Mouse (Mus musculus): ENCODE data around the gene Snx4. TPM values are rescaled to one million over a fixed set of nuclear protein-coding genes. Genes with fewer than 3 reads are reported as not detected.
"Not testable (repeated sequence)": the region's sequence is repeated elsewhere in the genome, so short reads cannot be mapped to it uniquely, and the experiment has no call there.

Snx4 gene
- total RNA-seq (2014; fragmentation: Nextera tagmentation) (47.0 and 49.4 TPM in 2 replicates), total RNA-seq (2017) (56.3 and 62.0 TPM in 2 replicates), polyA plus RNA-seq (2012) (20.1 and 33.2 TPM in 2 replicates)

DNA sequence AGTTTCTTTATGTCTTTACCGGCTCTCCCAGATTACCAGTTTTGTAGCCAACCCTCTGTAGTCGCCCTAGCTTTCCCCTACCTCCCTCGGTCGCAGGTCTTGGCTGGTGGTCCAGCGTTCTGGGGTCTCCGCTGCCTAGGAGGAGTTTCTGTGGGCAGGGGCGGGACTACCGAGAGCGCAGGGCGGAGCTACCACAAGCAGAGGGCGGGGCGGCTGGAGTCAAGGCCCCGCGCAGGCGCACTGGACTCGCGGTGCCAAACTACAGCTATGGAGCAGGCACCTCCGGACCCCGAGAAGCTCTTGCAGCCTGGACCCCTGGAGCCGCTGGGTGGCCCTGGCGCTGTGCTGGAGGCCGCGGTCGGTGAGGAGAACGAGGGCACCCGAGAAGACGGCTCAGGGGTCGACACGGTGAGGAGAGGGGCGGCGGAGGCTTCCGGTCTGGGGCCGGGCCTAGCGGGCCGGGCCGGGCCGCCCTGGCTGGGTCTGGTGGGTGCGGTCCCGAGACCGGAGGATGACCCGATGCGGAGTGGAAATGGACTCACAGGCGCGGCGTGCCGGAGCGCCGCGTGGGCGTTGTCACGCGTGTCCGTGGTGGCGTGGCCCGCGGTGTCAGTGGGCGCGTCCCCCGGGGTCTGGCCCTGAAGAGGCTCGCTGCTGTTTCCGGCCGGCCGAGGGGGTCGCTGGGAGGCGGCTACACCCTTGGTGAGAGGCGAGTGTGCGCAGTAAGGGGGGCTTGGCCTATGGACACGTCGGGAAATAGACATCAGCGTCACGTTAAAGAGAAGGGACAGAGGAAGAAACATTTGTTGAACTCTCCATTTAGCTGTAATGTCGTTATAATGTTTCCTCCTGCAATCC lies at the start of gene Snx4:
Snx4 (plus strand) TSS at position 249 of the 858 bp plus-strand sequence.
- ATAC-seq (ENCODE audit: extremely low read depth, insufficient number of reproducible peaks, low FRiP score, poor library complexity, severe bottlenecking) = peak; percentile 68
- TF ChIP-seq CTCF (IDR thresholded peaks at IDR 0.05; ENCODE audit: low read depth, low read length) (no peak), GATA2 (IDR thresholded peaks at IDR 0.05; ENCODE audit: borderline replicate concordance, low read depth, low read length) (no peak), POLR2AphosphoS5 (IDR thresholded peaks at IDR 0.05; ENCODE audit: insufficient replicate concordance, low read depth, low read length) (no peak), GATA1 (IDR thresholded peaks at IDR 0.05; ENCODE audit: borderline replicate concordance, low read length) (no peak), TAL1 (conservative IDR thresholded peaks at IDR 0.05; ENCODE audit: low read depth, low read length) (no peak)
- H3K4me1 ChIP-seq (ENCODE audit: insufficient read depth, low read depth, low read length) = peaks cover 41% of the 10 kb centered on the region

DNA sequence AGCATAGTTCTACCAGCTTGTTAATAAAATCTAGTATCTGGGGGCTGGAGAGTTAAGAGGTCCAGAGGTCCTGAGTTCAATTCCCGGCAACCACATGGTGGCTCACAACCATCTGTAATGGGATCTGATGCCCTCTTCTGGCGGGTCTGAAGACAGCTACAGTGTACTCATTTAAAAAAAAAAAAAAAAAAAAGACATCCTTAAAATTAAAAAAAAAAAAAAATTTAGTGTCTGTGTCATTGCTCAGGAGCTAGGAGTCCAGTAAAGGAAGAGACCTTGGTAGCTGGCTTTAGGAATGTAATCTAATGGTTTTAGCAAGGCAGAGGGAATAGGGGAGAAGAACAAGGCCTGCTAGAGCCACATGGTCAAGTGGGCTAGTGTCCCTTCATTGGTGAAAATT lies 40.4 kb upstream of the Snx4 start:
- Histone ChIP-seq H3K9me3 (replicated peaks) (no peaks in the 10 kb centered on the region), H3K27me3 (ENCODE audit: insufficient read depth, low read length) (no peaks in the 10 kb centered on the region), H3K4me1 (ENCODE audit: insufficient read depth, low read depth, low read length) (no peaks in the 10 kb centered on the region), H3K36me3 (replicated peaks) (peaks cover 58% of the 10 kb centered on the region), H3K4me3 (ENCODE audit: low read depth, low read length) (no peak overlapping the region)
- TF ChIP-seq POLR2AphosphoS5 (IDR thresholded peaks at IDR 0.05; ENCODE audit: insufficient replicate concordance, low read depth, low read length) (no peak), TAL1 (conservative IDR thresholded peaks at IDR 0.05; ENCODE audit: low read depth, low read length) (no peak), GATA1 (IDR thresholded peaks at IDR 0.05; ENCODE audit: borderline replicate concordance, low read length) (no peak), GATA2 (IDR thresholded peaks at IDR 0.05; ENCODE audit: borderline replicate concordance, low read depth, low read length) (no peak), CTCF (IDR thresholded peaks at IDR 0.05; ENCODE audit: low read depth, low read length) (no peak)
- ATAC-seq (ENCODE audit: extremely low read depth, insufficient number of reproducible peaks, low FRiP score, poor library complexity, severe bottlenecking) (no peak), DNase-seq (ENCODE audit: low spot score) (no peak)

More for the DNA sequence above, at the start of gene Snx4:
- no peaks in the 10 kb centered on the region for H3K9me3 ChIP-seq (replicated peaks)
- peak; percentile 84 for DNase-seq (ENCODE audit: low spot score)
- no peaks in the 10 kb centered on the region for H3K27me3 ChIP-seq (ENCODE audit: insufficient read depth, low read length)
- peak within 1 kb of the TSS; percentile 98 for H3K4me3 ChIP-seq (ENCODE audit: low read depth, low read length)
- peaks cover 16% of the 10 kb centered on the region for H3K36me3 ChIP-seq (replicated peaks)

GRCm38 (mm10) chr16:33216313-33217003 lies 34.8 kb upstream of the Snx4 start:
- ATAC-seq (ENCODE audit: extremely low read depth, insufficient number of reproducible peaks, low FRiP score, poor library complexity, severe bottlenecking) = no peak
- peaks cover 51% of the 10 kb centered on the region for H3K36me3 ChIP-seq (replicated peaks)

DNA sequence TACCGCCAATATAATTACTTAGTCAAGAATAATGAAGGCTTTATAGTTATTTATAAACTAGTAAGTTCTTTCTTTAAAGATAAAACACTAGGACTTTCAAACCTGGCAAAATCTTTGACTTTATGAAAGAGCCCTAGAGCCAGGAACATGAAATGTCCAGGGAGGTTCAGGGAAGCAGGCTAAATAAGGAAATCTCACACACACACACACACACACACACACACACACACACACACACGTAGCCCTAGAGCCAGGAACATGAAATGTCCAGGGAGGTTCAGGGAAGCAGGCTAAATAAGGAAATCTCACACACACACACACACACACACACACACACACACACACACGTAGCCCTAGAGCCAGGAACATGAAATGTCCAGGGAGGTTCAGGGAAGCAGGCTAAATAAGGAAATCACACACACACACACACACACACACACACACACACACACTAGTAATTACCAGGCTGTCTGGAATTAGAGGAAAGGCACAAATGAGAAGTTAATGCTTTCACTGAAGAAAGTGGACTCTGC lies 33.6 kb upstream of the Snx4 start:
- H3K9me3 ChIP-seq (replicated peaks); H3K4me3 ChIP-seq (ENCODE audit: low read depth, low read length); ATAC-seq (ENCODE audit: extremely low read depth, insufficient number of reproducible peaks, low FRiP score, poor library complexity, severe bottlenecking); DNase-seq (ENCODE audit: low spot score); H3K27me3 ChIP-seq (ENCODE audit: insufficient read depth, low read length); H3K4me1 ChIP-seq (ENCODE audit: insufficient read depth, low read depth, low read length): not testable (repeated sequence)
- H3K36me3 ChIP-seq (replicated peaks) = peaks cover 48% of the 10 kb centered on the region

More at GRCm38 (mm10) chr16:33216313-33217003, 34.8 kb upstream of the Snx4 start:
- H3K27me3 ChIP-seq (ENCODE audit: insufficient read depth, low read length) = no peaks in the 10 kb centered on the region
- TF ChIP-seq TAL1 (conservative IDR thresholded peaks at IDR 0.05; ENCODE audit: low read depth, low read length) (no peak), CTCF (IDR thresholded peaks at IDR 0.05; ENCODE audit: low read depth, low read length) (no peak), POLR2AphosphoS5 (IDR thresholded peaks at IDR 0.05; ENCODE audit: insufficient replicate concordance, low read depth, low read length) (no peak), GATA1 (IDR thresholded peaks at IDR 0.05; ENCODE audit: borderline replicate concordance, low read length) (no peak), GATA2 (IDR thresholded peaks at IDR 0.05; ENCODE audit: borderline replicate concordance, low read depth, low read length) (no peak)
- DNase-seq (ENCODE audit: low spot score) = no peak
- no peaks in the 10 kb centered on the region for H3K4me1 ChIP-seq (ENCODE audit: insufficient read depth, low read depth, low read length)
- no peak overlapping the region for H3K4me3 ChIP-seq (ENCODE audit: low read depth, low read length)
- no peaks in the 10 kb centered on the region for H3K9me3 ChIP-seq (replicated peaks)

DNA sequence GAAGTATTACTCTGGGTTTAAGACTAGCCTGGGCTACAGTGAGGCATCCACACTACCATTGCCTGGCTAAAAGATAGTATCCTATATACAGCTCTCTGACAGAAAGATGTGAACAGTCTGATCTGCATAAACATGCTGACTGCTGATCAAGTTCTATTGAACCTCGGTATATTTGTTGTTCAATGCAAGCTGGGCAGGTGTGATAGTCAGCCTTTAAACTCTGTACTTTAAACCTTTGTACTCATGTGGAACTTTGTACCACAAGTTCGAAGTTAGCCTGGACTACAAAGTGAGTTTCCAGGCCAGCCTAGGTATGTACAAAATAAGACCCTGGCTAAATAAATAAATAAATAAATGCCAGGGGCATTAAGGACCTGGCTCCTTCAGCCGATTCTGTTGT lies 28.8 kb upstream of the Snx4 start:
- Histone ChIP-seq H3K4me1 (ENCODE audit: insufficient read depth, low read depth, low read length) (no peaks in the 10 kb centered on the region), H3K4me3 (ENCODE audit: low read depth, low read length) (no peak overlapping the region), H3K27me3 (ENCODE audit: insufficient read depth, low read length) (no peaks in the 10 kb centered on the region), H3K9me3 (replicated peaks) (no peaks in the 10 kb centered on the region), H3K36me3 (replicated peaks) (peaks cover 58% of the 10 kb centered on the region)
- DNase-seq (ENCODE audit: low spot score) (no peak), ATAC-seq (ENCODE audit: extremely low read depth, insufficient number of reproducible peaks, low FRiP score, poor library complexity, severe bottlenecking) (no peak)
- TF ChIP-seq TAL1 (conservative IDR thresholded peaks at IDR 0.05; ENCODE audit: low read depth, low read length) (no peak), GATA2 (IDR thresholded peaks at IDR 0.05; ENCODE audit: borderline replicate concordance, low read depth, low read length) (no peak), POLR2AphosphoS5 (IDR thresholded peaks at IDR 0.05; ENCODE audit: insufficient replicate concordance, low read depth, low read length) (no peak), CTCF (IDR thresholded peaks at IDR 0.05; ENCODE audit: low read depth, low read length) (no peak), GATA1 (IDR thresholded peaks at IDR 0.05; ENCODE audit: borderline replicate concordance, low read length) (no peak)

- H3K4me1 ChIP-seq (ENCODE audit: insufficient read depth, low read depth, low read length) = no peaks in the 10 kb centered on the region
- DNase-seq (ENCODE audit: low spot score) (no peak), ATAC-seq (ENCODE audit: extremely low read depth, insufficient number of reproducible peaks, low FRiP score, poor library complexity, severe bottlenecking) (no peak)
- H3K4me3 ChIP-seq (ENCODE audit: low read depth, low read length) = no peak overlapping the region
- TF ChIP-seq TAL1 (conservative IDR thresholded peaks at IDR 0.05; ENCODE audit: low read depth, low read length) (no peak), CTCF (IDR thresholded peaks at IDR 0.05; ENCODE audit: low read depth, low read length) (no peak), POLR2AphosphoS5 (IDR thresholded peaks at IDR 0.05; ENCODE audit: insufficient replicate concordance, low read depth, low read length) (no peak), GATA1 (IDR thresholded peaks at IDR 0.05; ENCODE audit: borderline replicate concordance, low read length) (no peak), GATA2 (IDR thresholded peaks at IDR 0.05; ENCODE audit: borderline replicate concordance, low read depth, low read length) (no peak)
- H3K9me3 ChIP-seq (replicated peaks) = no peaks in the 10 kb centered on the region
- no peaks in the 10 kb centered on the region for H3K27me3 ChIP-seq (ENCODE audit: insufficient read depth, low read length)
- H3K36me3 ChIP-seq (replicated peaks) = peaks cover 64% of the 10 kb centered on the region
Measured at GRCm38 (mm10) chr16:33224381-33224780, 26.9 kb upstream of the Snx4 start.
